Mouse (Mus musculus) cerebellum, adult 2 months (tissue): ENCODE data around the gene Scarf2.

Source experiments
- CTCF ChIP-seq: fragments of 200-500 bp; IDR thresholded peaks from 2 replicates; pipeline ENCODE4 v1.5.1; 2011; ENCODE audit warnings: low read depth, mild to moderate bottlenecking, control low read depth, low read length, moderate library complexity, borderline replicate concordance; ENCODE audit not compliant: insufficient read depth
- POLR2A ChIP-seq: fragments of 200-500 bp; IDR thresholded peaks from 2 replicates; pipeline ENCODE4 v1.6.1; 2011; ENCODE audit warnings: low read length, control low read depth, borderline replicate concordance; ENCODE audit not compliant: insufficient read depth

GRCm38 (mm10) chr16:17759344-17759773, 37.7 kb upstream of the Scarf2 start, which contains the start of gene Klhl22:
- TF ChIP-seq POLR2A, result peak; percentile 93
- TF ChIP-seq CTCF, result no peak
